Mouse (Mus musculus): ENCODE data around the gene Hip1. TPM values are rescaled to one million over a fixed set of nuclear protein-coding genes. Genes with fewer than 3 reads are reported as not detected.
"Not testable (repeated sequence)": the region's sequence is repeated elsewhere in the genome, so short reads cannot be mapped to it uniquely, and the experiment has no call there.

Hip1 gene
- polyA plus RNA-seq, 1 experiment from 2014 or later, result 8.0 TPM

DNA sequence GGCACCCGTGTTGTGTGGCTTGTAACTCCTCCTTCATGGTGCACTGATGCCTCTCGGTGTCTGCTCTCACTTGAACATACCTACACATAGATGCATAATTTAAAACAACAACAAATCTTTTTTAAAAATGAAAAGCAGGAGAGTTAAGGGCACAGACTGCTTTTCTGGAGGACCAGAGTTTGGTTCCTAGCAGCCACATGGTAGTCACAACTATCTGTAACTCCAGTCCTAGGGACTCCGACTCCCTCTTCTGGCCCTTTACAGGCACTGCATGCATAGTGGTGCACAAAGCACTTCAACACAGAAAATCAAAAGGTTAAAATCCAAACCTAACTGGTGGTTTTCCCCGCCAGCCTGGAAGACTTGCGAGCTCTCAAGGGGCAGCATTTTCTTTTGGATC lies 171.3 kb downstream of the Hip1 start:
- no peak for ATAC-seq
- H3K4me2 ChIP-seq, result no peak overlapping the region
- WGBS (ENCODE audit: insufficient replicate concordance), result 83% methylated on average over 5 of the region's 5 CpGs
- H3K4me1 ChIP-seq, result peaks cover 23% of the 10 kb centered on the region
- H3K36me3 ChIP-seq, result peaks cover 74% of the 10 kb centered on the region
- H3K27me3 ChIP-seq (replicated peaks), result no peaks in the 10 kb centered on the region
- H3K4me3 ChIP-seq, result no peak overlapping the region
- H3K27ac ChIP-seq, result no peak overlapping the region
- H3K9ac ChIP-seq, result no peak overlapping the region
- H3K9me3 ChIP-seq (replicated peaks), result no peaks in the 10 kb centered on the region

DNA sequence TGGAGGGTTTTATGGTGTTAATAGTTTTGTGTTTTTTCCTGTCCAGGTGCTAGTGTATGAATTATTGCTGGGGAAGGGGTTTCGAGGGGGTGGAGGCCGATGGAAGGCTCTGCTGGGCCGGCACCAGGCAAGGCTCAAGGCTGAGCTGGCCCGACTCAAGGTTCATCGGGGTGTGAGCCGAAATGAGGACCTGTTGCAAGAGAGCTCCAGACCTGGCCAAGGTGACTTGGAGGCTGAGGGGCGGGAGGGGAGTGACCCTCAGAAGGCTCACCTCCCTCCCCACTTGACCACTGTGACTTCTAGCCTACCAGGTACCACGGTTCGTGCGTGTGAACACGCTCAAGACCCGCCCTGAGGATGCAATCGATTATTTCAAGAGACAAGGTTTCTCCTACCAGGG lies 173.7 kb downstream of the Hip1 start:
- H3K27me3 ChIP-seq (replicated peaks), result peaks cover 11% of the 10 kb centered on the region; the same call in 1 of the 2 replicates
- H3K4me2 ChIP-seq, result peak overlapping the region; percentile 92; the same call in 1 of the 2 replicates
- H3K9me3 ChIP-seq (replicated peaks), result no peaks in the 10 kb centered on the region
- H3K36me3 ChIP-seq, result peaks cover 50% of the 10 kb centered on the region
- ATAC-seq, result no peak
- 85% methylated on average over 13 of the region's 13 CpGs for WGBS (ENCODE audit: insufficient replicate concordance)
- 0 out of 2 replicates have a peak overlapping the region, but pooled peaks have one; percentile 88 for H3K9ac ChIP-seq
- H3K4me3 ChIP-seq, result no peak overlapping the region
- H3K4me1 ChIP-seq, result peaks cover 25% of the 10 kb centered on the region
- no peak overlapping the region for H3K27ac ChIP-seq

DNA sequence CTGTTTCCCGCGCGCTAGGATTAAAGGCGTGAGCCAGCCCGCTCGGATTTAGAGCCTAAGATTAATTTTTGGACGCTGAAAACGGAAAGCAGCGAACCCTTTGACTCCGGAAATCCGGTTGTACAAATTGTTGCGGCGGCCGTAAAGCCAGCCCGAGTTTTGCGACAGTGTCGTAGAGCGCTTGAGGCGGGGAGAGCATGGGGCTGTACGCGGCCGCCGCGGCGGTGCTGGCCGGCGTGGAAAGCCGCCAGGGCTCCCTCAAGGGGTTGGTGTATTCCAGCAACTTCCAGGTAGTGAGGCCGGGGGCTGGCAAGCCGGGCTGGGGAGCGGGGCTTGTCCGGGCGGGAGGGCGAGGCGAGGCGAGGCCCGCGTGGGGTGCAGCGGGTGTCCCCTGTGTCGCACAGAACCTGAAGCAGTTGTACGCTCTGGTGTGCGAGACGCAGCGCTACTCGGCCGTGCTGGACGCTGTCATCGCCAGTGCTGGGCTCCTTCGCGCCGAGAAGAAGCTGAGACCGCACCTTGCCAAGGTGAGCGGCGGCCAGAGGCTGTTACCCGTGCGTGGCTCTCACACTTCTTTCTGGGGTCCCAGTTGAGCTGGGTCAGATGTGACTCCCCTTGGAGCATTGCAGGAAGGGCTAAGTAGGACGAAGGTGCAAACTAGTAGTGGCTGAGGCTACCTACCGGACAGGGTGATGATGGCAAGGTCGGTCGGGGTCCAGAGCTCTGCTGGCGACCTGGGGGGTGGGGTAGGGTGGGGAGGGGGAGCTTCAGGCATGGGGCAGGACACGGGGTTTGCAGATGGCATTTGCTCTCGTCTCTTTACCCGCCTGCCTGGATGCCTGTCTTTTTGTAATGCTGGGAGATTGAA lies 174.9 kb downstream of the Hip1 start, which contains the start of gene Nsun5:
TSS of gene Nsun5 (plus strand) at position 167 of the 868 bp plus-strand sequence.
- Histone ChIP-seq H3K9ac (peak within 1 kb of the TSS; percentile 88), H3K27me3 (replicated peaks) (peaks cover 14% of the 10 kb centered on the region; the same call in 1 of the 2 replicates), H3K9me3 (replicated peaks) (no peaks in the 10 kb centered on the region), H3K36me3 (peaks cover 39% of the 10 kb centered on the region), H3K4me2 (peak within 1 kb of the TSS; percentile 92), H3K4me1 (peaks cover 25% of the 10 kb centered on the region), H3K27ac (peak within 1 kb of the TSS; percentile 88), H3K4me3 (peak within 1 kb of the TSS; percentile 87)
- under 1% methylated on average over 58 of the region's 64 CpGs for WGBS (ENCODE audit: insufficient replicate concordance)
- peak; percentile 80 for ATAC-seq

DNA sequence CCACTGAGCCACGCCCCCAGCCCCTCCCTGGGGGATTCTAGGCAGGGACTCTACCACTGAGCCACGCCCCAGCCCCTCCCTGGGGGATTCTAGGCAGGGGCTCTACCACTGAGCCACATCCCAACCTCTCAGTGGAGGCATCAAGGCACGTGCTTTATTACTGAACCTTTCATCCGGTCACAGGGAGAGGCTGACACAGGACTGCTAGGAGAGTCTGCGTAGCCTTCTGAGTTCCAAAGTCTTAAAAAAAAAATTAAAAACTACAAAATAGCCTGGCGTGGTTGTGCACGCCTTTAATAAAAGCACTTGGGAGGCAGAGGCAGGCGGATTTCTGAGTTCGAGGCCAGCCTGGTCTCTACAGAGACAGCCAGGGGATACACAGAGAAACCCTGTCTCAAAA lies 175.7 kb downstream of the Hip1 start:
- Histone ChIP-seq H3K27ac (peak overlapping the region; percentile 88; the same call in 1 of the 2 replicates), H3K4me2 (peak overlapping the region; percentile 92)

DNA sequence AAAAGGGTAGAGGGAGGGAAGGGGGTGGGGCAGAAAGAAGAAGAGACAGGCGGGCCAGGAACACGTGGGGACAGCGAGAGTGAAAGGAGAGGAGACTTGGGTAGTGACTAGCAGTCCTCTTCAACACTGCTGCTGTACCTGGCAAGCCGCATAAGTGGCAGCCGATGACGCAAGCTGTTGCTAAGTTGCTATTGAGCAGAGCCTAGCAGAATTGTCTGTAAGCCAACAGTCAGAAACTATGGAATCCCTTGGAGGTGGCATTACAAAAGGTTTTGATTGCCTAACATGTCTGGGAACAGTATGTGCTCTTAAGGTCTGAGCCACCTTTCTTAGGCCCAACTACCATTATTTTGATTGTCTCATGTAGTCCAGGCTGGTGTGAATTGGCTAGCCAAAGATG lies 176.6 kb downstream of the Hip1 start:
- Histone ChIP-seq H3K9ac (no peak overlapping the region), H3K4me1 (peaks cover 25% of the 10 kb centered on the region), H3K9me3 (replicated peaks) (no peaks in the 10 kb centered on the region), H3K4me2 (no peak overlapping the region), H3K36me3 (peaks cover 22% of the 10 kb centered on the region), H3K27me3 (replicated peaks) (peaks cover 16% of the 10 kb centered on the region; the same call in 1 of the 2 replicates), H3K4me3 (no peak overlapping the region), H3K27ac (no peak overlapping the region)
- ATAC-seq, result no peak
- 73% methylated on average over 6 of the region's 6 CpGs for WGBS (ENCODE audit: insufficient replicate concordance)

More for the DNA sequence above, 175.7 kb downstream of the Hip1 start:
- not testable (repeated sequence) for ATAC-seq; H3K9me3 ChIP-seq (replicated peaks)
- H3K4me1 ChIP-seq, result peaks cover 25% of the 10 kb centered on the region
- peaks cover 16% of the 10 kb centered on the region; the same call in 1 of the 2 replicates for H3K27me3 ChIP-seq (replicated peaks)
- peak overlapping the region; percentile 88 for H3K9ac ChIP-seq
- peaks cover 30% of the 10 kb centered on the region for H3K36me3 ChIP-seq
- H3K4me3 ChIP-seq, result peak overlapping the region; percentile 87
- 49% methylated on average over 9 of the region's 9 CpGs for WGBS (ENCODE audit: insufficient replicate concordance)

DNA sequence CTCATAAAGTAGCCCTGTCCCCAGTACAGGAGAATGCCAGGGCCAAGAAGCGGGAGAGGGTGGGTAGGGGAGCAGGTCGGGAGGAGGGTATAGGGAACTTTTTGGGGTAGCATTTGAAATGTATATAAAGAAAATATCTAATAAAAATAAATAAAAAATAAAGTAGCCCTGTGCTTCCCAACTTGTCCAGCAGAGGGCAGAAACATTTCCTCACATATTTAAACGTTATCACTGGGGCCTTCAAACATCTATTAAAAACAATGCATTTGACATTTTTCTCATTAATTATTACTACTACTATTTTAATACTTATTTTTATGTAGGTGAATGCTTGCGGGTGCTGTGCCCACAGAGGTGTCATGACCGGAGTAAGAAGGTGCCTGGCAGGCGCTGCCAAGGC lies 177.1 kb downstream of the Hip1 start:
- H3K27me3 ChIP-seq (replicated peaks), result peaks cover 16% of the 10 kb centered on the region; the same call in 1 of the 2 replicates
- ATAC-seq, result no peak
- H3K4me2 ChIP-seq, result no peak overlapping the region
- no peak overlapping the region for H3K4me3 ChIP-seq
- H3K9ac ChIP-seq, result no peak overlapping the region
- no peak overlapping the region for H3K27ac ChIP-seq
- H3K9me3 ChIP-seq (replicated peaks), result no peaks in the 10 kb centered on the region
- 44% methylated on average over 6 of the region's 6 CpGs for WGBS (ENCODE audit: insufficient replicate concordance)
- peaks cover 25% of the 10 kb centered on the region for H3K4me1 ChIP-seq
- H3K36me3 ChIP-seq, result peaks cover 17% of the 10 kb centered on the region

DNA sequence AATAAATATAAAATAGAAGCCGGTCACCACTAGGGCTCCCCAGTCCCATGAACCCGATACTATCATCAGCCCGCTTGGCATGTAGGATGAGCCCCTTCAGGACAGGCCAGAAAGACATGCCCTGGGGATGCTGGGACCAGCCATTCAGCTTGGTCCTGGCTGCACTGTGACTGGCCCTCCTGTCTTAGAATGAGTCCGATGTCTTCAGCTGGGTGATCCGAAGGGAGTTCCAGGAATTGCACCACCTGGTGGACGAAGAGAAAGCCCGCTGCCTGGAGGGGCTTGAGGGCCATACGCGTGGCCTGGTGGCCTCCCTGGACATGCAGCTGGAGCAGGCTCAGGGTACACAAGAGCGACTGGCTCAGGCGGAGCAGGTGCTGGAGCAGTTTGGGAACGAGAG lies 181.4 kb downstream of the Hip1 start:
- Histone ChIP-seq H3K36me3 (no peaks in the 10 kb centered on the region), H3K4me3 (no peak overlapping the region), H3K9ac (no peak overlapping the region), H3K9me3 (replicated peaks) (no peaks in the 10 kb centered on the region), H3K4me2 (no peak overlapping the region), H3K4me1 (peaks cover 1% of the 10 kb centered on the region; the same call in 1 of the 2 replicates), H3K27me3 (replicated peaks) (peaks cover 20% of the 10 kb centered on the region; the same call in 1 of the 2 replicates), H3K27ac (no peak overlapping the region)
- ATAC-seq, result no peak
- WGBS (ENCODE audit: insufficient replicate concordance), result 32% methylated on average over 12 of the region's 12 CpGs

DNA sequence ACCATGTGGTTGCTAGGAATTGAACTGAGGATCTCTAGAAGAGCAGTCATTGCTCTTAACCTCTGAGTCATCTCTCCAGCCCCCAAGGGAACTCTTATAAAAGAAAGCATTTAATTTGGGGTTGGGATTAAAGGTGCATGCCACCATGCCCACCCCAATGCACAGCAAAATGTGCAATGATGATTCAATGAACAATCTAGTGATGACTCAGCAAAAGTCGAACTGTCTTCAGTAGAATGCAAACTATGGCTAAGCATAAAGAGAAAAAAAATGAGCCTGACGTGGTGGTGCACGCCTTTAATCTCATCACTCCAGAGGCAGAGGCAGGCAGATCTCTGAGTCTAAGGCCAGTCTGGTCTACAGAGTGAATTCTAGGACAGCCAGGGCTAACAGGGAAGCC lies 182.3 kb downstream of the Hip1 start:
- H3K36me3 ChIP-seq, result no peaks in the 10 kb centered on the region
- WGBS (ENCODE audit: insufficient replicate concordance), result 61% methylated on average over 3 of the region's 3 CpGs
- H3K27me3 ChIP-seq (replicated peaks), result peaks cover 21% of the 10 kb centered on the region; the same call in 1 of the 2 replicates
- H3K27ac ChIP-seq, result no peak overlapping the region
- no peak overlapping the region for H3K4me2 ChIP-seq
- no peak for ATAC-seq
- H3K4me1 ChIP-seq, result no peaks in the 10 kb centered on the region
- no peak overlapping the region for H3K9ac ChIP-seq
- no peak overlapping the region for H3K4me3 ChIP-seq
- H3K9me3 ChIP-seq (replicated peaks), result 0 out of 2 replicates have a peak, but pooled peaks cover 2% of the 10 kb centered on the region

DNA sequence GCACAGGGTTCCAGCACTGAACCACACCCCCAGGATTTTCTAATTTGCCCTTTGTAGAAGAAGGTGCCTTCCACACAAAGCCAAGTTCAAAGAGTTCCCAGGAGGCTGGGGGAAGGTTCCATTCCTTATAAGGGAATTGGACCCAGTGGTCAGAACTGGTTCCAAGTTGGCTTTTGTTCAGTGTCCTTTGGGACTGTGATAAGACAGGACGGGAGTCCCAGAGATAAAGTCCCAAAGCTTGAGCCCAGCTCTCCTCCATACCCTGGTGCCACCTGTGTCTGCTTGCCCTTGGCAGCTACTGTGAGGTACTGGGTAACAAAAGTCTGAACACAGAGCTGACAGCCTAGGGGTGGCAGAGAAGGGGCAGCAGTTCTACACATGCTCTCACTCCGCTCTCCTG lies 185.1 kb downstream of the Hip1 start:
- 0 out of 2 replicates have a peak, but pooled peaks cover 4% of the 10 kb centered on the region for H3K9me3 ChIP-seq (replicated peaks)
- no peaks in the 10 kb centered on the region for H3K36me3 ChIP-seq
- WGBS (ENCODE audit: insufficient replicate concordance), result 56% methylated on average over 2 of the region's 2 CpGs
- H3K4me2 ChIP-seq, result no peak overlapping the region
- ATAC-seq, result no peak
- H3K4me1 ChIP-seq, result no peaks in the 10 kb centered on the region
- peaks cover 5% of the 10 kb centered on the region; the same call in 1 of the 2 replicates for H3K27me3 ChIP-seq (replicated peaks)
- no peak overlapping the region for H3K9ac ChIP-seq
- H3K27ac ChIP-seq, result no peak overlapping the region
- no peak overlapping the region for H3K4me3 ChIP-seq

DNA sequence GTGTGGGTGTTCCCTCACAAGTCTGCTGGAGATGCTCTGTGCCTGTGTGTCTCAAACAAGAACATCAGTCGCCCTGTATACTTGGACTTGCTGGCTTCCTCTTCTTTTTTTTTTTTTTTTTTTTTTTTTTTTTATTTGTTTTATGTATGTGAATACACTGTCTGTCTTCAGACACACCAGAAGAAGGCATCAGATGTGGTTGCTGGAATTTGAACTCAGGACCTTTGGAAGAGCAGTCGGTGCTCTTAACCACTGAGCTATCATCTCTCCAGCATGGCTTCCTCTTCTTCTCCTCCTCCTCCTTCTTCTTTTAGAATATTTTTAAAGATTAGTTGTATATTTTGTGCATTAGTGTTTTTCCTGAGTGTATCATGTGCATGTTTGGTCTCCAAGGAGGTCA lies 187.4 kb downstream of the Hip1 start:
- no peak overlapping the region for H3K4me3 ChIP-seq
- H3K9me3 ChIP-seq (replicated peaks), result 0 out of 2 replicates have a peak, but pooled peaks cover 4% of the 10 kb centered on the region
- H3K36me3 ChIP-seq, result no peaks in the 10 kb centered on the region
- no peak overlapping the region for H3K9ac ChIP-seq
- no peak overlapping the region for H3K27ac ChIP-seq
- no peak overlapping the region for H3K4me2 ChIP-seq
- ATAC-seq, result no peak
- 62% methylated on average over 2 of the region's 2 CpGs for WGBS (ENCODE audit: insufficient replicate concordance)
- no peaks in the 10 kb centered on the region for H3K4me1 ChIP-seq
- peaks cover 23% of the 10 kb centered on the region for H3K27me3 ChIP-seq (replicated peaks)

Measured in liver, embryonic 12.5 days (tissue).